Mouse (Mus musculus): Measurements from ENCODE around the gene Gm10721. TPM values are rescaled to one million over a fixed set of nuclear protein-coding genes. Genes with fewer than 3 reads are reported as not detected.
"Not testable (repeated sequence)": the region's sequence is repeated elsewhere in the genome, so short reads cannot be mapped to it uniquely, and the experiment has no call there.

Gm10721 gene
- total RNA-seq, 2 experiments from 2014 or later: not detected

GRCm38 (mm10) chr9:3024912-3025467, 12.1 kb downstream of the Gm10721 start, which contains the start of gene Gm10717:
Gm10717 (plus strand) TSS chr9:3025417.
- not testable (repeated sequence) for ATAC-seq (replicated peaks; ENCODE audit: poor library complexity)

GRCm38 (mm10) chr9:3025653-3026052, 12.7 kb downstream of the Gm10721 start:
- ATAC-seq (replicated peaks; ENCODE audit: poor library complexity): not testable (repeated sequence)

- not testable (repeated sequence) for ATAC-seq (replicated peaks; ENCODE audit: poor library complexity)
These were observed 13.2 kb downstream of the Gm10721 start for GRCm38 (mm10) chr9:3026136-3026535.

- not testable (repeated sequence) for ATAC-seq (replicated peaks; ENCODE audit: poor library complexity)
These were observed 13.8 kb downstream of the Gm10721 start for GRCm38 (mm10) chr9:3026741-3027140.

GRCm38 (mm10) chr9:3027200-3027599, 14.3 kb downstream of the Gm10721 start:
- not testable (repeated sequence) for ATAC-seq (replicated peaks; ENCODE audit: poor library complexity)

- not testable (repeated sequence) for ATAC-seq (replicated peaks; ENCODE audit: poor library complexity)
These were observed 16.5 kb downstream of the Gm10721 start for GRCm38 (mm10) chr9:3029276-3030000.

GRCm38 (mm10) chr9:3030677-3031318, 17.9 kb downstream of the Gm10721 start:
- ATAC-seq (replicated peaks; ENCODE audit: poor library complexity): not testable (repeated sequence)

GRCm38 (mm10) chr9:3034299-3034698, 21.4 kb downstream of the Gm10721 start, which contains the start of gene Gm17535:
Gm17535 (plus strand) TSS chr9:3034599.
- not testable (repeated sequence) for ATAC-seq (replicated peaks; ENCODE audit: poor library complexity)

- not testable (repeated sequence) for ATAC-seq (replicated peaks; ENCODE audit: poor library complexity)
These were observed 23.6 kb downstream of the Gm10721 start, which contains the start of gene Gm10715 for GRCm38 (mm10) chr9:3036577-3036976. Gm10715 (plus strand) TSS chr9:3036877.

- not testable (repeated sequence) for ATAC-seq (replicated peaks; ENCODE audit: poor library complexity)
These were observed 25.2 kb downstream of the Gm10721 start for GRCm38 (mm10) chr9:3038161-3038560.

Other genes starting within 250 kb of the Gm10721 start
- gene Gm10722, start 12.2 kb upstream of the Gm10721 start, total RNA-seq (2015): not detected in 2 replicates
- gene Gm10722, start 12.2 kb upstream of the Gm10721 start, total RNA-seq (2017): not detected in 2 replicates
- gene Gm11168, start 9.8 kb upstream of the Gm10721 start, total RNA-seq (2015): not detected in 2 replicates
- gene Gm11168, start 9.8 kb upstream of the Gm10721 start, total RNA-seq (2017): not detected in 2 replicates
- gene Gm10720, start 2.5 kb downstream of the Gm10721 start, total RNA-seq (2015): not detected in 2 replicates
- not detected in 2 replicates for gene Gm10720, start 2.5 kb downstream of the Gm10721 start, total RNA-seq (2017)
- gene Gm10719, start 4.3 kb downstream of the Gm10721 start, total RNA-seq (2015): not detected in 2 replicates
- 0.91 and 1.0 TPM in 2 replicates for gene Gm10719, start 4.3 kb downstream of the Gm10721 start, total RNA-seq (2017)
- not detected in 2 replicates for gene Gm10718, start 10.4 kb downstream of the Gm10721 start, total RNA-seq (2015)
- gene Gm10718, start 10.4 kb downstream of the Gm10721 start, total RNA-seq (2017): 0.50 TPM in 1 of 2 replicates, not detected in the other
- gene Gm10717, start 12.3 kb downstream of the Gm10721 start, total RNA-seq (2015): not detected in 2 replicates
- gene Gm10717, start 12.3 kb downstream of the Gm10721 start, total RNA-seq (2017): 0.51 TPM in 1 of 2 replicates, not detected in the other
- not detected in 2 replicates for gene Gm17535, start 21.5 kb downstream of the Gm10721 start, total RNA-seq (2015)
- gene Gm17535, start 21.5 kb downstream of the Gm10721 start, total RNA-seq (2017): 0.37 TPM in 1 of 2 replicates, not detected in the other
- gene Gm10715, start 23.7 kb downstream of the Gm10721 start, total RNA-seq (2015): not detected in 2 replicates
- not detected in 2 replicates for gene Gm10715, start 23.7 kb downstream of the Gm10721 start, total RNA-seq (2017)

Data from megakaryocyte progenitor cell, adult 5-6 weeks (primary cell).